Mouse (Mus musculus): ENCODE results near the gene Ppp6r3. TPM values are rescaled to one million over a fixed set of nuclear protein-coding genes. Genes with fewer than 3 reads are reported as not detected.

Gene Ppp6r3
- polyA plus RNA-seq, 1 experiment from 2014 or later, result 64.2 TPM

Other genes starting within 250 kb of the Ppp6r3 start
- 0.16 and 0.51 TPM in 2 replicates for gene Tesmin, start 186.9 kb downstream of the Ppp6r3 start, polyA plus RNA-seq (2014; fragmentation: Nextera tagmentation; extraction: Ambion mirVana)
- 21.2 and 25.2 TPM in 2 replicates for gene Gal, start 161.2 kb downstream of the Ppp6r3 start, polyA plus RNA-seq (2014; fragmentation: Nextera tagmentation; extraction: Ambion mirVana)
- 7.8 and 7.9 TPM in 2 replicates for gene Lrp5, start 110.8 kb upstream of the Ppp6r3 start, polyA plus RNA-seq (2014; fragmentation: Nextera tagmentation; extraction: Ambion mirVana)
- 34.1 and 36.4 TPM in 2 replicates for gene 1810055G02Rik, start 132.5 kb upstream of the Ppp6r3 start, polyA plus RNA-seq (2014; fragmentation: Nextera tagmentation; extraction: Ambion mirVana)
- 29.6 and 29.9 TPM in 2 replicates for gene Kmt5b, start 191.7 kb upstream of the Ppp6r3 start, polyA plus RNA-seq (2014; fragmentation: Nextera tagmentation; extraction: Ambion mirVana)

Measured in intestine, embryonic 14.5 days (tissue).